In genomic region chr4:117595293-117595692, GRCm38 (mm10) we compare ENCODE assay signal across 21 mouse cellular contexts.
"Had no signal": no experiment of that assay in that cellular context is flagged by ENCODE, and none has a peak within 500 bp of the region (broad histone marks: within the 10 kb centered on the region; RNA-seq: fewer than 3 reads in every experiment).

No protein-coding gene starts in this region.

- H3K4me2 ChIP-seq: kidney, embryonic 15.5 days; limb, embryonic 13.5 days; liver, embryonic 12.5 days; liver, embryonic 15.5 days; lung, embryonic 15.5 days; midbrain, embryonic 12.5 days; stomach, embryonic 15.5 days had no signal

- DNase-seq: kidney, adult 11 months; kidney, adult 8-10 months; kidney, postnatal 10 days; kidney, postnatal 36 days; layer of hippocampus, postnatal 36 days; liver; lung, adult 18-20 months; lung, postnatal 10 days; lung, postnatal 36 days; retina, postnatal 1 day; right cerebral cortex, postnatal 25 days; spleen, adult 18-20 months; thymus, postnatal 25 days had no signal

- ATAC-seq: liver, embryonic 12.5 days had no signal

- H3K4me1 ChIP-seq: liver, embryonic 15.5 days; lung, embryonic 15.5 days; stomach, embryonic 15.5 days had no signal

- H3K9me3 ChIP-seq: kidney, embryonic 15.5 days; limb, embryonic 13.5 days; liver, embryonic 12.5 days; liver, embryonic 15.5 days; lung, embryonic 15.5 days; megakaryocyte, embryonic 14.5 days; midbrain, embryonic 12.5 days; stomach, embryonic 15.5 days had no signal

- H3K9ac ChIP-seq: kidney, embryonic 15.5 days; limb, embryonic 13.5 days; liver, embryonic 12.5 days; liver, embryonic 15.5 days; lung, embryonic 15.5 days; midbrain, embryonic 12.5 days; stomach, embryonic 15.5 days had no signal

- H3K27ac ChIP-seq: kidney, embryonic 15.5 days; limb, embryonic 13.5 days; liver, embryonic 12.5 days; liver, embryonic 15.5 days; lung, embryonic 15.5 days; midbrain, embryonic 12.5 days; stomach, embryonic 15.5 days had no signal

- H3K4me3 ChIP-seq: kidney, embryonic 15.5 days; limb, embryonic 13.5 days; liver, embryonic 12.5 days; liver, embryonic 15.5 days; lung, embryonic 15.5 days; megakaryocyte, embryonic 14.5 days; midbrain, embryonic 12.5 days; stomach, embryonic 15.5 days had no signal

- H3K27me3 ChIP-seq: kidney, embryonic 15.5 days; limb, embryonic 13.5 days; liver, embryonic 12.5 days; liver, embryonic 15.5 days; lung, embryonic 15.5 days; megakaryocyte, embryonic 14.5 days; stomach, embryonic 15.5 days had no signal
